In the genomic region with DNA sequence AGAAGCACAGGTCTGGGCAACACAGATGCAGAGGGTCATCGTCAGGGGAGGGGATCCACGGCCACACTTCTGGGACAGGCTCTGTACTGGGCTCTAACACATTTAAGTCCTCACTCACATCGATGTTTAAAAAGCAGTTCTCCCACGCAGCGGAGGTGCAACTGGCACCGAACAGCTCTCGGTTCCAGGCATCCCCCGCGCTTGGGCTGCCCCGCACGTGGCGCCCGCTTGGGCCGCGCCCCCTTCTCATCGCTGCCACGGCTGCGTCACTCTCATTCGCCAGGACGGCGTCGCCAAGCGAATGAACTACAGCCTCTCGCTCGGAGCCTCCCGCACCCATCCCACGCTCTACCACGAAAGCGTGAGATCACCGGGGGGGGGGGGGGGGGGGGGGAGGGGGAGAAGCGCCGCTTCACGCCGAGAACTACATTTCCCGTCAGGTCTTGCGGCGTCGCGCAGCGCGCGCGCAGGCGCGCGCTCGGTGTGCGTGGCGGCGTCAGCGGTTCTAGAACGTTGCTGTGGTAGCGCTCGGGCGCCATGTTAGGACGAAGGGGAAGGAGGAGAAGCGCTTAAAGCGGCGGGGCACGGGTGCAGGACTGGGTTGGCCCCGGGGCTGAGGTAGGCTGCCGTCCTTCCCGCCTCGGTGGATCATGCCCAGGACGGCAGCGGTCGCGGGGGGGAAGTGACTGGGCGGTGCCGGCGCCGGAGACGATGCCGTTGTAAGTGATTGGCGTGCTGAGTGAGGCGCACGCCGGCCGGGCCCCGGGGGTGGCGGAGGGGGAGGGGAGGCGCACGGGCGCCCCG, we compare ENCODE assay signal across 1 mouse cellular context.
A peak's percentile ranks its signal among the peaks of the same experiment; 100 is the strongest.
TF ChIP-seq lines count a peak whose summit lies in the region.

Gene Papola (plus strand): TSS at position 499 of the 804 bp plus-strand sequence.

TF ChIP-seq in MEL, 35 proteins besides CTCF, POLR2A, EP300 and RAD21 (continued from another document):
- TF ChIP-seq USF2 (IDR thresholded peaks at IDR 0.05; ENCODE audit: borderline replicate concordance in 1 of 2, insufficient read depth in 1 of 2, low read depth in 1 of 2, low read length in 2 of 2) = no peak
- TF ChIP-seq MAZ (IDR thresholded peaks at IDR 0.05; ENCODE audit: low read depth, low read length) = 0 out of 2 replicates have a peak, but pooled peaks have one; percentile 10
- TF ChIP-seq GABPA (IDR thresholded peaks at IDR 0.05; ENCODE audit: low read depth, low read length) = no peak
- no peak for TF ChIP-seq ZNF384 (IDR thresholded peaks at IDR 0.05; ENCODE audit: low read depth, low read length)
- peak; percentile 84 for TF ChIP-seq NRF1 (IDR thresholded peaks at IDR 0.05; ENCODE audit: insufficient read depth, low read depth, low read length, poor library complexity, severe bottlenecking)
- peak; percentile 94 for TF ChIP-seq MYC (IDR thresholded peaks at IDR 0.05; ENCODE audit: low read depth, low read length)
- no peak for TF ChIP-seq JUND (IDR thresholded peaks at IDR 0.05; ENCODE audit: low read depth, low read length)
- TF ChIP-seq TCF12 (IDR thresholded peaks at IDR 0.05; ENCODE audit: low read depth, low read length) = peak; percentile 66; the same call in 1 of the 2 replicates
- no peak for TF ChIP-seq MEF2A (IDR thresholded peaks at IDR 0.05; ENCODE audit: extremely low read depth, insufficient replicate concordance, low read depth, low read length, poor library complexity, severe bottlenecking)
- TF ChIP-seq KAT2A (conservative IDR thresholded peaks at IDR 0.05; ENCODE audit: low read depth, low read length) = peak; percentile 91
- TF ChIP-seq MYB (IDR thresholded peaks at IDR 0.05; ENCODE audit: low read depth, low read length) = peak; percentile 61; the same call in 1 of the 2 replicates
- TF ChIP-seq TBP (IDR thresholded peaks at IDR 0.05; ENCODE audit: low read depth, low read length) = peak; percentile 22; the same call in 1 of the 2 replicates
- TF ChIP-seq ELF1 (IDR thresholded peaks at IDR 0.05; ENCODE audit: low read depth, low read length) = 0 out of 2 replicates have a peak, but pooled peaks have one; percentile 16
